Mouse (Mus musculus): Measurements from ENCODE around the gene Dzip3.

- no peak for TF ChIP-seq POLR2A (IDR thresholded peaks at IDR 0.05; ENCODE audit: low read depth, low read length)
- TF ChIP-seq CTCF (IDR thresholded peaks at IDR 0.05; ENCODE audit: extremely low read depth, insufficient read length, insufficient replicate concordance, low read depth, low read length) = no peak
Observed at GRCm38 (mm10) chr16:48923724-48924123, 70.2 kb downstream of the Dzip3 start.
